Mouse (Mus musculus) hindbrain, embryonic 10.5 days (tissue): ENCODE data around the gene Onecut1. TPM values are rescaled to one million over a fixed set of nuclear protein-coding genes. Genes with fewer than 3 reads are reported as not detected.

ENCODE experiments used
- DNase-seq: peaks from one replicate; pipeline ENCODE4 v3.0.0-alpha.2; 2017; ENCODE audit warnings: low spot score
- H3K27ac ChIP-seq: fragments of 300-500 bp; sonication (generic); 2 replicates; pipeline ENCODE4 v1.5.1; 2016; ENCODE audit warnings: mild to moderate bottlenecking, moderate library complexity
- H3K27me3 ChIP-seq: fragments of 300-500 bp; sonication (generic); 2 replicates; pipeline ENCODE4 v1.6.1; 2016; ENCODE audit warnings: mild to moderate bottlenecking; ENCODE audit not compliant: poor library complexity, insufficient read depth, severe bottlenecking
- H3K36me3 ChIP-seq: fragments of 300-500 bp; sonication (generic); 2 replicates; pipeline ENCODE4 v1.6.1; 2016; ENCODE audit warnings: mild to moderate bottlenecking, moderate library complexity
- H3K4me1 ChIP-seq: fragments of 300-500 bp; sonication (generic); replicated peaks from 2 replicates; pipeline ENCODE4 v1.6.1; 2016; ENCODE audit warnings: mild to moderate bottlenecking
- H3K4me3 ChIP-seq: fragments of 300-500 bp; sonication (generic); 2 replicates; pipeline ENCODE4 v1.5.1; 2016; ENCODE audit warnings: mild to moderate bottlenecking, moderate library complexity
- H3K9me3 ChIP-seq: fragments of 300-500 bp; sonication (generic); 2 replicates; pipeline ENCODE4 v1.6.1; 2016; ENCODE audit warnings: mild to moderate bottlenecking, moderate library complexity
- WGBS: fragments of 180-500 bp; shearing (Covaris S2); methylation state at CpG from one replicate; pipeline ENCODE4 v1.1.7; 2016; 5-methylcytosine and 5-hydroxymethylcytosine counted together
- polyA plus RNA-seq: library from polyadenylated mRNA; unstranded; fragments of >200 nt; fragmentation: Nextera tagmentation; extraction: Ambion mirVana; gene quantifications from 2 replicates; pipeline ENCODE4 v1.2.1, GENCODE M21; 2016

The Onecut1 gene
- polyA plus RNA-seq, 1 experiment from 2014 or later, result 12.2 TPM

DNA sequence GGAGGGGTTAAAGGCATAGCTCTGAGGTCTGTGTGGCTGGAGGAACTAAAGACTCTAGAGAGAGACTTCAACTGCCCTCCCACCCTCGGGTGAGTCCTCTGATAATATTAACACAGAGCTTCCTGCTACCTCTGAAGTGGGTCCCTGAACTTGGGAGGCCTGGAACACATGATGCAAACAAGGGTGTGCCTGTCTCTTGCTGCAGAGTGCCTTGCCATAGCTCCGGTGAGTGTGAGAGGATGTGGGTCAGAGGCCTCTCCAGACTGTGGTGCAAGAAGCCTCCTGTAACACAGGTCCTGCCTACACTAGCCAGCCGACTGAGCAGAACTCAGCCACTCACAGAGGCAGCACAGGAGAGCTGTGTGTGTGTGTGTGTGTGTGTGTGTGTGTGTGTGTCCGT is 45.2 kb downstream of the Onecut1 start:
- no peak for DNase-seq
- no peaks in the 10 kb centered on the region for H3K9me3 ChIP-seq
- WGBS, result 59% methylated on average over 4 of the region's 4 CpGs
- no peaks in the 10 kb centered on the region for H3K36me3 ChIP-seq
- no peaks in the 10 kb centered on the region for H3K27me3 ChIP-seq
- H3K4me1 ChIP-seq, result no peaks in the 10 kb centered on the region
- no peak overlapping the region for H3K27ac ChIP-seq
- H3K4me3 ChIP-seq, result no peak overlapping the region

GRCm38 (mm10) chr9:74909245-74909644 is 47.5 kb downstream of the Onecut1 start:
- Histone ChIP-seq H3K27me3 (no peaks in the 10 kb centered on the region), H3K9me3 (no peaks in the 10 kb centered on the region), H3K4me3 (no peak overlapping the region), H3K27ac (no peak overlapping the region), H3K4me1 (no peaks in the 10 kb centered on the region), H3K36me3 (no peaks in the 10 kb centered on the region)
- DNase-seq, result no peak
- 76% methylated on average over 15 of the region's 15 CpGs for WGBS

GRCm38 (mm10) chr9:74910226-74910759 is 48.6 kb downstream of the Onecut1 start:
- no peak for DNase-seq
- Histone ChIP-seq H3K4me3 (no peak overlapping the region), H3K9me3 (no peaks in the 10 kb centered on the region), H3K27me3 (no peaks in the 10 kb centered on the region), H3K36me3 (no peaks in the 10 kb centered on the region), H3K4me1 (no peaks in the 10 kb centered on the region), H3K27ac (no peak overlapping the region)
- WGBS, result 86% methylated on average over 6 of the region's 6 CpGs

DNA sequence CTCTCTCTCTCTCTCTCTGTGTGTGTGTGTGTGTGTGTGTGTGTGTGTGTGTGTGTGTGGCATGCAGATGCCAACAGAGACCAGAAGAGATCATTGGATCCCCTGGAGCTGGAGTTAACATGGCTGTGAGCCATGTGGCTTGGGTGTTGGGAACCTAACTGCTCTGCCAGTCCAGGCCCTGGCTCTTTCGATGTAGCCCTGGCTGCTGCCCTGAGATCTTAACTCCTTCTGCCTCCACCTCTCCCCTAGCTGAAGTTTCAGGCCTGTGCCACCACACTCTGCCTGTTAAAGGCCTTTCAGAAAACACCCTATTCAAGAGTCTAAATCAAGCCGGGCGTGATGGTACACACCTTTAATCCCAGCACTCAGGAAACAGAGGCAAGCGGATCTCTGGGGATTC is 49.7 kb downstream of the Onecut1 start:
- no peak for DNase-seq
- WGBS, result 85% methylated on average over 4 of the region's 4 CpGs
- H3K36me3 ChIP-seq, result no peaks in the 10 kb centered on the region
- no peak overlapping the region for H3K4me3 ChIP-seq
- no peaks in the 10 kb centered on the region for H3K4me1 ChIP-seq
- no peaks in the 10 kb centered on the region for H3K27me3 ChIP-seq
- H3K9me3 ChIP-seq, result no peaks in the 10 kb centered on the region
- H3K27ac ChIP-seq, result no peak overlapping the region

DNA sequence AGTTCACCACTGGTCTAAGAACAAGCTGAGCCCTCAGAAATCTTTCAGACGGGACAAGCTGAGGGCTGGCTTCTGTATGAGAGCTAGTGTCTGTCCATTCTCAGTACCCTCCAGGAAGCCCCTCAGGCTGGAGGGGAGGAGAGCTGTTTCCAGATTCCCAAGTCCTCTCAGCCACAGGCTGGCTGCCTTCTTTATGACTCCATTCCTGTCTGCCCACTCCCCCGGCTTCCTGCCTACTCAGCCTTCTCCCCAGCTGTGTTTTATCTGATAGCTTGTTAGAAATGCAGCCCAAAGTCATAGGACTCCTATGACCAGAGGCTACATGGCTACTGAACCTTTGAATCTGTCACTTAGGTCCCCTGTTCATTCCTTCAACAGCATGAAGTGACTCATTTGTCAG is 50.2 kb downstream of the Onecut1 start:
- WGBS, result 69% methylated on average over 2 of the region's 2 CpGs
- no peaks in the 10 kb centered on the region for H3K4me1 ChIP-seq

GRCm38 (mm10) chr9:74912619-74913376 is 51.1 kb downstream of the Onecut1 start:
- Histone ChIP-seq H3K4me1 (no peaks in the 10 kb centered on the region), H3K27me3 (no peaks in the 10 kb centered on the region), H3K27ac (no peak overlapping the region), H3K36me3 (no peaks in the 10 kb centered on the region), H3K4me3 (no peak overlapping the region), H3K9me3 (peaks cover 7% of the 10 kb centered on the region; the same call in 1 of the 2 replicates)
- WGBS, result 76% methylated on average over 19 of the region's 19 CpGs
- DNase-seq, result no peak

More for the DNA sequence above, 50.2 kb downstream of the Onecut1 start:
- Histone ChIP-seq H3K4me3 (no peak overlapping the region), H3K27ac (no peak overlapping the region), H3K36me3 (no peaks in the 10 kb centered on the region), H3K9me3 (no peaks in the 10 kb centered on the region), H3K27me3 (no peaks in the 10 kb centered on the region)
- DNase-seq, result no peak

DNA sequence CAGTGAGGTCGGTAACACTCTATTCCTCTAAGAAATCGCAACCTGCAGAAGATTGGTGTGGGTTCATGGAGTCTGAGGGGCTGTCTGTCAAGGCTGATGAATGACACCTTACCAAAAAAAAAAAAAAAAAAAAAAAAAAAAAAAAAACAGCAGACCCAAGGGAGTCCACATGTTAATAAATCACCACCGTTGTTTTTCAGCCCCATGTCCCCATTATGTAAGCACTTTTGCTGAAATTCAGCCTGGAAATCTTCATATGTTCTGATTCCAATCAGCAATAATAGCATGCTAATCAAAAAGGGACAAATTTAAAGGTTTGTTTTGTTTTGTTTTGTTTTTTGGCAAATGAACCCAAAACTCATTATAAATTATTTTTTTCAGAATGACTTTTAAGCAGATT is 53.9 kb downstream of the Onecut1 start:
- Histone ChIP-seq H3K9me3 (peaks cover 9% of the 10 kb centered on the region; the same call in 1 of the 2 replicates), H3K36me3 (no peaks in the 10 kb centered on the region), H3K4me3 (no peak overlapping the region), H3K27me3 (no peaks in the 10 kb centered on the region), H3K4me1 (no peaks in the 10 kb centered on the region), H3K27ac (no peak overlapping the region)
- WGBS, result 85% methylated on average over 3 of the region's 3 CpGs
- DNase-seq, result no peak

- no peaks in the 10 kb centered on the region for H3K36me3 ChIP-seq
- peaks cover 28% of the 10 kb centered on the region for H3K4me1 ChIP-seq
- DNase-seq, result no peak
- H3K27ac ChIP-seq, result no peak overlapping the region
- H3K27me3 ChIP-seq, result no peaks in the 10 kb centered on the region
- 93% methylated on average over 12 of the region's 12 CpGs for WGBS
- peaks cover 9% of the 10 kb centered on the region; the same call in 1 of the 2 replicates for H3K9me3 ChIP-seq
- no peak overlapping the region for H3K4me3 ChIP-seq
Measured at GRCm38 (mm10) chr9:74920450-74920849, 58.7 kb downstream of the Onecut1 start.

DNA sequence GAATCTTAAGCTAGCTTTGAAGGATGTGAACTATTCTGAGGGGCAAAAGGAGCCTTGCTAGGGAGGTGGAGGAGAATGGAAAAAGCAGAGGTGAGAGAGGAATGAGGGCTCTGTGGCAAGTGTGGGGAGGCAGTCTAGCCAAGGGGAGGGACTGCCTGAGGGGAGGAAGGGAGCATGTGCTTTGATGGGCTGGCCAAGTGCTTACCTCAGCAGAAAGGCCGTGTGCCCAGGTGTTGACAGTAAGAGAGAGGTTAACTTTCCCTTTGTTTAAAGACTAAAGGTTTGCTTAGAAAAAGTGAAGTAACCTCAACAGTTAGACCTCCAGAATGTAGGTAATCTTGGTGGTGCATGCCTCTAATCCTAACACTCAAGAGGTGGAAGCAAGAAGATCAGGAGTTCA is 59.7 kb downstream of the Onecut1 start:
- DNase-seq, result no peak
- Histone ChIP-seq H3K4me1 (peaks cover 32% of the 10 kb centered on the region), H3K36me3 (no peaks in the 10 kb centered on the region), H3K4me3 (no peak overlapping the region), H3K27ac (no peak overlapping the region), H3K27me3 (no peaks in the 10 kb centered on the region), H3K9me3 (peaks cover 9% of the 10 kb centered on the region; the same call in 1 of the 2 replicates)
- WGBS, result 48% methylated on average over 1 of the region's 1 CpGs

- Histone ChIP-seq H3K27me3 (no peaks in the 10 kb centered on the region), H3K36me3 (no peaks in the 10 kb centered on the region), H3K4me1 (peaks cover 32% of the 10 kb centered on the region), H3K4me3 (no peak overlapping the region), H3K9me3 (peaks cover under 1% of the 10 kb centered on the region; the same call in 1 of the 2 replicates), H3K27ac (no peak overlapping the region)
- WGBS, result 74% methylated on average over 3 of the region's 3 CpGs
- no peak for DNase-seq
Measured at GRCm38 (mm10) chr9:74922884-74923283, 61.2 kb downstream of the Onecut1 start.

- 85% methylated on average over 6 of the region's 6 CpGs for WGBS
- no peak overlapping the region; the same call in 1 of the 2 replicates for H3K27ac ChIP-seq
Measured at GRCm38 (mm10) chr9:74923291-74923977, 61.7 kb downstream of the Onecut1 start.

GRCm38 (mm10) chr9:74925220-74925769 is 63.6 kb downstream of the Onecut1 start:
- H3K27ac ChIP-seq, result peak overlapping the region; percentile 47; the same call in 1 of the 2 replicates
- peaks cover 32% of the 10 kb centered on the region for H3K4me1 ChIP-seq
- no peak overlapping the region for H3K4me3 ChIP-seq
- WGBS, result 51% methylated on average over 10 of the region's 10 CpGs
- DNase-seq, result peak; percentile 6
- H3K36me3 ChIP-seq, result no peaks in the 10 kb centered on the region
- no peaks in the 10 kb centered on the region for H3K27me3 ChIP-seq
- no peaks in the 10 kb centered on the region for H3K9me3 ChIP-seq

More at GRCm38 (mm10) chr9:74923291-74923977, 61.7 kb downstream of the Onecut1 start:
- no peak overlapping the region for H3K4me3 ChIP-seq
- no peak for DNase-seq
- no peaks in the 10 kb centered on the region for H3K9me3 ChIP-seq
- no peaks in the 10 kb centered on the region for H3K27me3 ChIP-seq
- no peaks in the 10 kb centered on the region for H3K36me3 ChIP-seq
- peaks cover 32% of the 10 kb centered on the region for H3K4me1 ChIP-seq

DNA sequence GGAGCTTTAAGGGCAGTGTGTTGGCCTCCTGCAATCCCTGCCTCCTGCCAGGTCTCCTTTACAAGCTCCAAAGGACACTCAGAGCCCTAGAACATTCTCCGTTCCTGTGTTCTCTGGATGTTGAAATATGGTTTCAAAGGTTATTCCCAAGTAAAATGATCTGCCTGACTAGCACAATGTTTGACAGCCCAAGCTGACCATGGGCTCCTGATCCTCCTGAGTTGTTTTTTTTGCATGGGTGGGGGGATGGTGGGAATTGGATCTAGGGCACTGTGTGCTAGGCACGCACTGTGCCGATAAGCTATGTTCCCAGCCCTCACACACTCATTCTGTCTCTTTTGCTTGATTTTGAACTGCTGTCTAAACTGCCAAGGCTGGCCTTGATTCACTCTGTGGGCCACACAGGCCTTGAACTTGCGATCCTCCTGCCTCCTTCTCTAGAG is 68.3 kb downstream of the Onecut1 start:
- no peaks in the 10 kb centered on the region for H3K9me3 ChIP-seq
- H3K4me3 ChIP-seq, result no peak overlapping the region
- DNase-seq, result no peak
- no peaks in the 10 kb centered on the region for H3K36me3 ChIP-seq
- no peak overlapping the region for H3K27ac ChIP-seq
- no peaks in the 10 kb centered on the region for H3K27me3 ChIP-seq
- 84% methylated on average over 4 of the region's 4 CpGs for WGBS
- H3K4me1 ChIP-seq, result peaks cover 9% of the 10 kb centered on the region
